Mouse (Mus musculus): Measurements from ENCODE around the gene Mum1. TPM values are rescaled to one million over a fixed set of nuclear protein-coding genes. Genes with fewer than 3 reads are reported as not detected.
"Not testable (repeated sequence)": the region's sequence is repeated elsewhere in the genome, so short reads cannot be mapped to it uniquely, and the experiment has no call there.

Gene Mum1
- total and polyA plus RNA-seq, 3 experiments: 13.5 to 24.4 (median 23.0) TPM

DNA sequence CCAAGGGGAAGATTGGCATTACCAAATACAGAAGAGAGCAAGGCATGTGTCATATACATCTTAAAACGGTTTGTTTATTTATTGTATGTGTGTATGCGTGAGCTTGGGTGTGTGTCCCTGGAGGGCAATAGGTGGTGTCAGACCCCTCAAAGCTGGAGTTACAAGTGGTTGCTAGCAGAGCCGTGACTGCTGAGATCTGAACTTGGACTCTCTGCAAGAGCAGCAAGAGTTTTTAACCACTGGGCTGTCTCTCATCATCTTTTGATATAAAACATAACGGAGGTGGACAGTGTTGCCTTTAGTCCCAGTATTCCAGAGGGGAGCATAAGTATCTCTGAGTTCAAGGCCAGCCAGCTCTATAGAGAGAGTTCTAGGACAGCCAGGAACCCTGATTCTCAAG lies 18.0 kb upstream of the Mum1 start:
- DNase-seq: no peak

GRCm38 (mm10) chr10:80208841-80209371 lies 17.3 kb upstream of the Mum1 start:
- DNase-seq: no peak

DNA sequence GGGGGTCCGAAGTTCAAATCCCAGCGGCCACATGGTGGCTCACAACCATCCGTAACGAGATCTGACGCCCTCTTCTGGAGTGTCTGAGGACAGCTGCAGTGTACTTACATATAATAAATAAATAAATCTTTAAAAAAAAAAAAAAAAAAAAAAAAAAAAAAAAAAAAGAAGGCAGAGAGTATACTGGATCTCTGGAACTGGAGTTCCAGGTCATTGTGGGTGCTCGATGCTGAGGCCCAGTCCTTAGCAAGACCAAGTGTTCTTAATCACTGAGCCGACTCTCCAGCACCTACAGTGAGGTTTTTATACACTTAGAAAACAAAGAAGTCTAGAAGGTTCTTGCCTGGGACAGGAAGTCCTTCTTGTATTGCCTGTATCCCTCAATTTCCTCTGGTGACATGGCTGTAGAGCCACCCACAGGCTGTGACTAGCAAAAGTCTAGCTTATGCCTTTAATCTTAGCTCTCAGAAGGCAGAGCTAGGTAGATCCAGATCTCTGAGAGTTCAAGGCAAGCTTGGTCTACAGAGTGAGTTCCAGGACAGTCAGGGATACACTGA lies 14.6 kb upstream of the Mum1 start:
- DNase-seq: not testable (repeated sequence)

DNA sequence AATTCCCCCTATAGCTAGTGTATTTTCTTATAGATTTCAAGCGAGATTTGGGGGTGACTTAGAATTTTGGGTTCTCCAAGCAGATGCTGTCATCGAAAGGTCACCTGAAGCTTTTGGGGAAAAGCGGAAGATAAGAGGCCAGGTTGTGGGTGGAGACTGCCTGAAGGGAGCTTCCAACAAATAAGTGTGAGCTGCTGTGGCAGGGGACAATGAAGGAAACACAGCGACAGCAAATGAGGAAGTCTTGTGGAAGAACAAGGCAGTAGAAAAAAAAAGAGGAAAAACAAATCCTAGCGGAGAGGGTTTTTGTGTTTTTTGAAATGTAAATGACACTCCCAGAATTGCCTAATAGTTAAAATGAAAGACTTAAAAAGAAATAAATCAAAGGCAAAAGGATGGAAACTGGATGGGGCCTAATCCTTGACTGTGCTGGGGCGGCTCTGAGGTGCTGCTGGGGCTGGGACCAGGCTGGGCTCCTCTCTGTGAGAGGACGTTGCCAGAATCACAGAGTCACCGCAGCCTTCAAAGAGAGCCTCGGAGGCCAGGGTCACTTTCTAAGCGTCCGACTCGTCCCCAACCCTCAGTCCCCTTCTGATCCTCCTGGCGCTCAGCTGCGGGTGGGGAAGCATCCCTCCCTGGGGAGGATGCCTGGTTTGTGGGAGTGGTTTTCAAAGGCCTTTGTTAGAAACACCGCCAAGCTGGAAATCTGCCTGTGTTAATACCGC lies 11.0 kb upstream of the Mum1 start:
- DNase-seq: no peak

- no peak for DNase-seq
Observed at GRCm38 (mm10) chr10:80220676-80221075, 5.6 kb upstream of the Mum1 start.

DNA sequence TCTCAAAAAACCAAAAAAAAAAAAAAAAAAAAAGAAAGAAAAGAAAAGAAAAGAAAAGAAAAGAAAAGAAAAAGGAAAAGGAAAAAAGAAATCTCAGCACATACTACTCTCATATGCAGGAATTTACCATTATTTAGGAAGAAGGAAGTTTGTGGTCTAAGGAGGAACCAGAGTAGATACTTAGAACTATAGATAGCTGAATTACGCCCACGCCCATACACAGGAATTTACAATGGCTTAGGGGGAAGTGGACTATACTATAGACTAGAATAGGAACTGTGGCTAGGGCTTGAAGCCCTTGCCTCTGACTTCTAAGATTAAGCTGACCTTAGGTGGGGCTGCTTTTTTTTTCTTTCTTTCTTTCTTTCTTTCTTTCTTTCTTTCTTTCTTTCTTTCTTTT lies 3.1 kb upstream of the Mum1 start:
- not testable (repeated sequence) for DNase-seq

- DNase-seq: no peak
Observed at GRCm38 (mm10) chr10:80226071-80226415, 191 bp upstream of the Mum1 start.

GRCm38 (mm10) chr10:80227166-80227539 lies 919 bp downstream of the Mum1 start:
- DNase-seq: no peak

GRCm38 (mm10) chr10:80227877-80228775 lies 1.9 kb downstream of the Mum1 start:
- DNase-seq: no peak

- no peak for DNase-seq
Observed at GRCm38 (mm10) chr10:80236145-80236825, 10.1 kb downstream of the Mum1 start.

DNA sequence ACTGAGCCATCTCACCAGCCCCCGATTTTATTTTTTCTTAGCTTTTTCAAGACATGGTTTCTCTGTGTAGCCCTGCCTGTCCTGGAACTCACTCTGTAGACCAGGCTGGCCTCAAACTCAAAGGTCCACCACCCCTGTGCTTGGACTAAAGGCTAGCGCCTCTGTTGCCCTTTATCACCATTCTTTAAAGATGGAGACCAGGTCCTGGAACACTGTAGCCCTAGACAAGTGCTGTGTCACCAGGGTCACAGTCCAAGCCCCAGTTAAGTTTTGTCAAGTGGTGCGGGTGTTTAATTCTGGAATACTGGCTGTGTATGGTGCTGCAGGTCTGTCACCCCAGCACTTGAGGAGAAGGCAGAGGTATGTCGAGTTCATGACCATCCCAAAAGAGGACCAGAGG lies 10.8 kb downstream of the Mum1 start:
- DNase-seq: no peak

DNA sequence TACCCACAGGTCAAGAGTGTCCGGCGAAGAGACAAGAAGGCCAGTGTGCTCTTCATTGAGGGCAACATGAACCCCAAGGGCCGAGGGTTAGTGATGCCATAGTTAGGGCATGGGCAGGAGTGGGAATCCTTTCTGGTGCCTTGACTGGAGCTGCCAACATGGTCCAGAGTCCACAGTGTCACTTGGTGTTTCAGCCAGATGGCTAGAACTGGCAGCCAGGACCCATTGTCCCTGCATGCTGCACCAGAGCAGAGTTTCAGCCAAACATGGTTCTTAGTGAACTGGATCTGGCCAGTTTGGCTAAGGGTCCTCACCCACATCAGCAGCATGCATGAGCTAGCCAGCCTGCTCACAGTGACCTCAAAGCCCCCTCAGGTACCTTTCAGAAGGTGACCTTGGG lies 12.1 kb downstream of the Mum1 start:
- no peak for DNase-seq

DNA sequence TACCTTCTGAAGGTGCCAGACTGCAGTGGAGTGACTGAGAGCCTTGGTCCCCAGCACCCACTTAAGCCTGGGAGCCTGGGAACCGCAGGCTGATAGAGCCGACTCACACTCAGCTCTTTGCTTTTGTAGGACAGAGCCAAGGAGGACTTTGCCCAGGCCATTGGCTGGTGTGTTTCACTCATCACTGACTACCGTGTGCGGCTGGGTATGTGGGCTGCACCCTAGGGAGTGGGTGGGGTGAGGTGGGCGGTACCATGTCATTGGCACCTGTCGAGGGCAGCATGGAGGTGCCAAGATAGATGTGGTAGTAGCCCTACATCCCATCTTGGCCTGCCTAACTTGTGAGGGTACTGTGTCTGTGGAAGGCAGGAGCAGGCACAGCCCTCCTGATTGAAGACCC lies 13.6 kb downstream of the Mum1 start:
- no peak for DNase-seq

DNA sequence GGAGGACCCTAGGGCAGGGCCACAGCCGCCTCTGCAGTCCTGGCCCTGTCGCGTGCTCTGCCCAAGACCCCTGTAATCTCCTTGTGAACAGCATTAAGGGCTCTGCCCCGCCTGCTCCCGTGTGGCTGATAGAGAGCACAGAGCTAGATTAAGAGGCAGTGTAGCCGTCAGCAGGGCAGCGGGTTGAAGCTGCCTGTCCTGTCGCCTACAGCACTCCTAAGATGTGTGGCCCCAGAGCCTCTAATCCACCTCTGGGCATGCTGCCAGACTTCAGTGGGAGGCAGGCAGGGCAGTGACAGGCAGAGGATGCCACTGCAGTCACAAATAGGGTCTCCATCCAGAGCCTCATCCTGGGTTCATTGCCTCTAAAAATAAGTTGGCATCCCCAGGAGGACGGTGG lies 15.9 kb downstream of the Mum1 start:
- DNase-seq: no peak

GRCm38 (mm10) chr10:80242607-80243006 lies 16.4 kb downstream of the Mum1 start:
- no peak for DNase-seq

DNA sequence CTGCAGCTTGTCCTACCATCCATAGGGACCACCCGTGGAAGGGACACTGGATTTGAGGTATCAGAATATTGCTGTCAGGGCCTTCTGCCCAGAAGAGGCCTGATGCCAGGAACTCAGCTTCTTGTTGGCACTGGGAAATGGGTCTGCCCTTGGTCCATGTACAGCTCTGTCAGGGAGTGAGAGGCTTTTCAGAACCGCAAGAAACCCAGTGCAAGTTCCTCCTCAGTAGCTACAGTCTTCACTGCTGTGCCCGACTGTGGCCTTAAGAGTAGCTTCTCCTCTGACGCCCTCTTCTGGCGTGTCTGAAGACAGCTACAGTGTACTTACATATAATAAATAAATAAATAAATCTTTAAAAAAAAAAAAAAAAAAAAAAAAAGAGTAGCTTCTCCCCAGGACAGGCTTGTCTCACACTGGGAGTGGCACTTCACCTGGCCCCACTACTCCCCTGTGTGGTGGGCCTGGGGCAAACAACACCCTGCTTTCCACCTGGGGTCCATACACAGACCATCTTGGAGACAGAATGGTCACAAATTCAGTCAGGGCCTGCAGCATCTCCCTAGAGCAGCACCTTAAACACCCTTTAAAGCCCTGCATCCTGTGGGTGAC lies 18.7 kb downstream of the Mum1 start:
- no peak for DNase-seq

DNA sequence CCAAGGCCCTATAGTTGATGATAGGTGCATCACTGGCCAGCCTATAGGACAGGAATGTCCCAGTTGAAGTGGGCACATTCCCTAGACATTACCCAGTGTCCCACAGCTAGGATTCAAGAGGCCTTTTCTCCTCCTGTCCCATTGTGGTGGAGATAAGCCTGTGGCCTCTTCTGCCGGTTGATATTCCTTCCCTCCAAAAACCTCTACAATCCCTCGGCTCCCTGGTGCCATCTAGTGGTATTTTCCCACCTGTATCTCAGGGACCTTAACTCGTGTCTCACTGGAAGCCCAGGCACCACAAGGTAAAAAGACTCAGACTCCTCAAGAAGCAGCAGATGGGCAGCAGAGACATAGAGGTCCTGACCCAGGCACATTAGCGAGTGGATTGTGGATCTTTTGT lies 19.4 kb downstream of the Mum1 start:
- peak; percentile 84 for DNase-seq

DNA sequence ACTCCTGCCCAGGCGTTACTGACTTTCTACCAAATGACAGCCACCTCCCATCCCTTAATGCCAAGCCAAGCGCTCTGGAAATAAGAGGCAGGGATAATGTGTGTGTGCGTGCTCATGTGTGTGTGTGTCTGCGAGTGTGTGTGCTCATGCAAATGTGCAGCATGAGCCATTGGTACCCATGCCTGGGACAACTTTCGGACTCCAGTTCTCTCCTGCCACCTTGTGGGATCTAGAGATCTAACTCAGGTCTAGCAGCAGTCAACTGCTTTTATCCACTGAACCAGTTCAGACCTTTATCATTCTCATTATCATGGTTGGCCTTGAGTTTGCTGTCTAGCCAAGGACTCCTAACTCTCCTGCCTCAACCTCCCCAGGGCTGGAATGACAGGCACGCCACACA lies 21.6 kb downstream of the Mum1 start:
- DNase-seq: no peak

DNA sequence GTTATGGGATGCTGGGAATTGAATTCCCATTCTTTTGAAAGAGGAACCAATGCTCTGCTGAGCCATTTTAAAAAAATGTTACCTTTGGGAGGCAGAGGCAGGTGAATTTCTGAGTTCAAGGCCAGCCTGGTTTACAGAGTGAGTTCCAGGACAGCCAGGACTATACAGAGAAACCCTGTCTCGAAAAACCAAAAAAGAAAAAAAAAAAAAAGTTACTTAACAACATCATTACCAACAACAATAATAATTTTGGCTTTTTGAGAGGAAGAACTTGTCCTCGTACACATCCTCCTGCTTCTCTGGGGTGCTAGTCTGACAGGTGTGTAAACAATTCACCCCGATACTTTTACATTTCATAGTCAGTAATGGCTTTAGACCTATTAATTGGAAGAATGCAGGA lies 22.2 kb downstream of the Mum1 start:
- not testable (repeated sequence) for DNase-seq

- peak; percentile 95 for DNase-seq
Observed at GRCm38 (mm10) chr10:80248971-80249640, 22.9 kb downstream of the Mum1 start, which contains the start of gene Ndufs7. Ndufs7 (plus strand) TSS chr10:80249121.

DNA sequence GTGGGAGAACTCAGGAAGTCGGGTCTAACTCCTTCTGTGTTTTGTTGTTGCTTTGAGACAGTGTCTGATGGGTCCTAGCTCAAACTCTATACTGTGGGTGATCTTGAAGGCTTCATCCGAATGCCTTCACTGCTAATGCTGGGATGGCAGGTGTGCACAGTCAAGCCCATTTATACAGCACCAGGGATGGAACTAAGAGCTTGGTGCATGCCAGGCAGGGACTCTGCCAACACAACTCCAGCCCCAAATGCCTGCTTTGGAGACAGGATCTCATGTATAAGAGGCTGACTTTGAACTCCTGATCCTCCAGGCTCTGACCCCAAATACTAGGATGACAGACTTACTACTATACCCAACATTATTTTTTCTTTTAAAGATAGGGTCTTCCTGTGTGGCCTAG lies 23.8 kb downstream of the Mum1 start:
- DNase-seq: no peak

Measured in adrenal gland, adult 2 months (tissue).